Comparison of ENCODE assay signal across 19 mouse cellular contexts in genomic region chr9:43750053-43750452, GRCm38 (mm10). TPM values are rescaled to one million over a fixed set of nuclear protein-coding genes. Genes with fewer than 3 reads are reported as not detected.
DNase-seq lines count a peak whose midpoint lies in the region; ATAC-seq lines count a peak whose summit lies in the region.
"Had no signal": no experiment of that assay in that cellular context is flagged by ENCODE, and none has a peak within 500 bp of the region (broad histone marks: within the 10 kb centered on the region; RNA-seq: fewer than 3 reads in every experiment).

No protein-coding gene starts in this region.

- WGBS in midbrain, embryonic 10.5 days, result 82% methylated on average over 9 of the region's 9 CpGs
- WGBS in midbrain, embryonic 11.5 days, result 77% methylated on average over 9 of the region's 9 CpGs
- 51% methylated on average over 9 of the region's 9 CpGs for WGBS in forebrain, embryonic 14.5 days
- 51% methylated on average over 9 of the region's 9 CpGs for WGBS in hindbrain, embryonic 14.5 days

- H3K4me3 ChIP-seq in midbrain, embryonic 10.5 days, result no peak overlapping the region
- no peak overlapping the region for H3K4me3 ChIP-seq in midbrain, embryonic 11.5 days (ENCODE audit: low read depth, low read length)
- no peak overlapping the region for H3K4me3 ChIP-seq in forebrain, embryonic 14.5 days (ENCODE audit: low read depth, low read length)
- H3K4me3 ChIP-seq in hindbrain, embryonic 14.5 days (replicated peaks; ENCODE audit: low read length), result no peak overlapping the region
- H3K4me3 ChIP-seq: gastrocnemius, adult 2 months; heart, adult 2 months; heart, embryonic 15.5 days; limb, embryonic 15.5 days had no signal

- H3K36me3 ChIP-seq in midbrain, embryonic 10.5 days, result peaks cover 40% of the 10 kb centered on the region
- no peaks in the 10 kb centered on the region for H3K36me3 ChIP-seq in midbrain, embryonic 11.5 days (ENCODE audit: control insufficient read depth, insufficient read depth, low read length)
- 0 out of 2 replicates have a peak, but pooled peaks cover 2% of the 10 kb centered on the region for H3K36me3 ChIP-seq in forebrain, embryonic 14.5 days (ENCODE audit: control insufficient read depth, insufficient read depth, low read length)
- no peaks in the 10 kb centered on the region for H3K36me3 ChIP-seq in hindbrain, embryonic 14.5 days (replicated peaks; ENCODE audit: control insufficient read depth, insufficient read depth)
- H3K36me3 ChIP-seq: heart, embryonic 15.5 days; limb, embryonic 15.5 days had no signal

- H3K4me2 ChIP-seq in midbrain, embryonic 11.5 days, result no peak overlapping the region
- H3K4me2 ChIP-seq in forebrain, embryonic 14.5 days (ENCODE audit: low read length), result no peak overlapping the region
- peak overlapping the region; percentile 31; the same call in 1 of the 2 replicates for H3K4me2 ChIP-seq in hindbrain, embryonic 14.5 days (replicated peaks)
- H3K4me2 ChIP-seq: heart, embryonic 15.5 days; limb, embryonic 15.5 days had no signal

- ATAC-seq in midbrain, embryonic 11.5 days (ENCODE audit: low FRiP score), result no peak
- ATAC-seq in forebrain, embryonic 14.5 days, result peak; percentile 27; the same call in 1 of the 2 replicates
- no peak for ATAC-seq in hindbrain, embryonic 14.5 days (ENCODE audit: low FRiP score)
- ATAC-seq: intestine, postnatal 0 days; liver, postnatal 0 days had no signal

- H3K4me1 ChIP-seq in midbrain, embryonic 10.5 days, result peaks cover 80% of the 10 kb centered on the region
- peaks cover 59% of the 10 kb centered on the region for H3K4me1 ChIP-seq in midbrain, embryonic 11.5 days (ENCODE audit: control insufficient read depth, insufficient read depth, low read length)
- peaks cover 40% of the 10 kb centered on the region for H3K4me1 ChIP-seq in forebrain, embryonic 14.5 days (ENCODE audit: control insufficient read depth, insufficient read depth, low read length)
- H3K4me1 ChIP-seq in hindbrain, embryonic 14.5 days (replicated peaks; ENCODE audit: control insufficient read depth, insufficient read depth, low read length), result peaks cover 75% of the 10 kb centered on the region

- no peaks in the 10 kb centered on the region for H3K9me3 ChIP-seq in midbrain, embryonic 10.5 days (replicated peaks)
- H3K9me3 ChIP-seq in midbrain, embryonic 11.5 days (ENCODE audit: control insufficient read depth, low read length), result no peaks in the 10 kb centered on the region
- H3K9me3 ChIP-seq in forebrain, embryonic 14.5 days (replicated peaks; ENCODE audit: control insufficient read depth, low read length), result no peaks in the 10 kb centered on the region
- no peaks in the 10 kb centered on the region for H3K9me3 ChIP-seq in hindbrain, embryonic 14.5 days (ENCODE audit: control insufficient read depth, low read length)
- H3K9me3 ChIP-seq: heart, embryonic 15.5 days; limb, embryonic 15.5 days had no signal

- no peak for DNase-seq in midbrain, embryonic 10.5 days (ENCODE audit: low spot score)
- no peak for DNase-seq in midbrain, embryonic 11.5 days (ENCODE audit: low spot score, missing footprints)
- peak; percentile 32 for DNase-seq in ZHBTc4 (ENCODE audit: low read depth, low spot score)
- DNase-seq in forebrain, embryonic 14.5 days (ENCODE audit: low spot score), result peak; percentile 62
- DNase-seq in hindbrain, embryonic 14.5 days (ENCODE audit: low spot score), result no peak
- no peak for DNase-seq in cerebellum, adult 9-10 months
- no peak for DNase-seq in kidney, adult 18-20 months
- DNase-seq: adrenal gland, adult 8-10 months; cerebellum, adult 11 months; cerebellum, postnatal 36 days; gastrocnemius, adult 2 months; heart, adult 2 months; liver, postnatal 0 days; lung, postnatal 10 days; right cerebral cortex, postnatal 25 days; thymus, postnatal 36 days had no signal

- H3K9ac ChIP-seq in midbrain, embryonic 11.5 days (ENCODE audit: low read length), result no peak overlapping the region
- no peak overlapping the region for H3K9ac ChIP-seq in forebrain, embryonic 14.5 days (ENCODE audit: low read length)
- H3K9ac ChIP-seq in hindbrain, embryonic 14.5 days, result no peak overlapping the region; the same call in 1 of the 2 replicates
- H3K9ac ChIP-seq: heart, embryonic 15.5 days; limb, embryonic 15.5 days; liver, postnatal 0 days had no signal

- H3K27me3 ChIP-seq in midbrain, embryonic 10.5 days (ENCODE audit: low read depth, poor library complexity, severe bottlenecking), result peaks cover 16% of the 10 kb centered on the region; the same call in 1 of the 2 replicates
- H3K27me3 ChIP-seq in midbrain, embryonic 11.5 days (ENCODE audit: control insufficient read depth, insufficient read depth, low read length), result no peaks in the 10 kb centered on the region
- H3K27me3 ChIP-seq in forebrain, embryonic 14.5 days (replicated peaks; ENCODE audit: control insufficient read depth, insufficient read depth, low read length), result no peaks in the 10 kb centered on the region
- H3K27me3 ChIP-seq in hindbrain, embryonic 14.5 days (ENCODE audit: control insufficient read depth, insufficient read depth, low read length), result no peaks in the 10 kb centered on the region

- H3K27ac ChIP-seq in midbrain, embryonic 10.5 days (replicated peaks), result peak overlapping the region; percentile 64
- H3K27ac ChIP-seq in midbrain, embryonic 11.5 days (ENCODE audit: low read depth, low read length), result no peak overlapping the region
- peak overlapping the region; percentile 10; the same call in 1 of the 2 replicates for H3K27ac ChIP-seq in forebrain, embryonic 14.5 days (ENCODE audit: low read depth, low read length)
- H3K27ac ChIP-seq in hindbrain, embryonic 14.5 days, result no peak overlapping the region
- H3K27ac ChIP-seq: gastrocnemius, adult 2 months; heart, adult 2 months; heart, embryonic 15.5 days; limb, embryonic 15.5 days had no signal

RNA-seq across cellular contexts. Expression of gene Nectin1, which starts 6.3 kb away (rescaled TPM):
- polyA plus RNA-seq in midbrain, embryonic 10.5 days (2016; fragmentation: Nextera tagmentation; extraction: Ambion mirVana), result 6.9 and 7.3 TPM in 2 replicates
- polyA plus RNA-seq in midbrain, embryonic 11.5 days (2014; fragmentation: Nextera tagmentation; extraction: Ambion mirVana), result 6.9 and 8.3 TPM in 2 replicates
- polyA plus RNA-seq in forebrain, embryonic 14.5 days (2014; fragmentation: Nextera tagmentation; extraction: Ambion mirVana), result 8.5 and 10.8 TPM in 2 replicates
- polyA plus RNA-seq in hindbrain, embryonic 14.5 days (2014; fragmentation: Nextera tagmentation; extraction: Ambion mirVana), result 18.0 and 18.9 TPM in 2 replicates

Comparison
In these comparisons a context has a peak if more than half of its experiments do, and no peak if none do; other contexts are left out.
1. H3K27ac ChIP-seq: peak in midbrain, embryonic 10.5 days (single experiment) and forebrain, embryonic 14.5 days (single experiment); none in midbrain, embryonic 11.5 days (single experiment) and hindbrain, embryonic 14.5 days (single experiment).
2. DNase-seq: peak in ZHBTc4 (single experiment) and forebrain, embryonic 14.5 days (single experiment); none in midbrain, embryonic 10.5 days (single experiment), midbrain, embryonic 11.5 days (single experiment), hindbrain, embryonic 14.5 days (single experiment), cerebellum, adult 9-10 months (single experiment) and kidney, adult 18-20 months (single experiment).